Mouse (Mus musculus): Measurements from ENCODE around the gene Git2.
A peak's percentile ranks its signal among the peaks of the same experiment; 100 is the strongest.

The Git2 gene

GRCm38 (mm10) chr5:114766686-114767085, 8.6 kb downstream of the Git2 start:
- no peak for DNase-seq (ENCODE audit: low read depth in 2 of 2, low spot score in 2 of 2)

- DNase-seq (ENCODE audit: low read depth in 2 of 2, low spot score in 2 of 2), result peak in 1 of 2 experiments; percentile 20
Observed at GRCm38 (mm10) chr5:114764812-114765735, 10.2 kb downstream of the Git2 start.

GRCm38 (mm10) chr5:114761980-114762379, 13.3 kb downstream of the Git2 start:
- DNase-seq (ENCODE audit: low read depth in 2 of 2, low spot score in 2 of 2), result no peak

GRCm38 (mm10) chr5:114759536-114760090, 15.7 kb downstream of the Git2 start:
- DNase-seq (ENCODE audit: low read depth in 2 of 2, low spot score in 2 of 2), result no peak

- no peak for DNase-seq (ENCODE audit: low read depth in 2 of 2, low spot score in 2 of 2)
Observed at GRCm38 (mm10) chr5:114753384-114753783, 21.9 kb downstream of the Git2 start.

- no peak for DNase-seq (ENCODE audit: low read depth in 2 of 2, low spot score in 2 of 2)
Observed at GRCm38 (mm10) chr5:114752397-114752796, 22.9 kb downstream of the Git2 start.

GRCm38 (mm10) chr5:114750325-114750724, 25.0 kb downstream of the Git2 start:
- DNase-seq (ENCODE audit: low read depth in 2 of 2, low spot score in 2 of 2), result no peak

- no peak for DNase-seq (ENCODE audit: low read depth in 2 of 2, low spot score in 2 of 2)
Observed at GRCm38 (mm10) chr5:114747521-114747920, 27.8 kb downstream of the Git2 start.

GRCm38 (mm10) chr5:114746886-114747285, 28.4 kb downstream of the Git2 start:
- no peak for DNase-seq (ENCODE audit: low read depth in 2 of 2, low spot score in 2 of 2)

GRCm38 (mm10) chr5:114745581-114745980, 29.7 kb downstream of the Git2 start:
- DNase-seq (ENCODE audit: low read depth in 2 of 2, low spot score in 2 of 2), result no peak

- no peak for DNase-seq (ENCODE audit: low read depth in 2 of 2, low spot score in 2 of 2)
Observed at GRCm38 (mm10) chr5:114743697-114744090, 31.6 kb downstream of the Git2 start.

GRCm38 (mm10) chr5:114742998-114743696, 32.2 kb downstream of the Git2 start:
- no peak for DNase-seq (ENCODE audit: low read depth in 2 of 2, low spot score in 2 of 2)

- no peak for DNase-seq (ENCODE audit: low read depth in 2 of 2, low spot score in 2 of 2)
Observed at GRCm38 (mm10) chr5:114742572-114742971, 32.7 kb downstream of the Git2 start.

- DNase-seq (ENCODE audit: low read depth in 2 of 2, low spot score in 2 of 2), result no peak
Observed at GRCm38 (mm10) chr5:114740595-114740994, 34.7 kb downstream of the Git2 start.

- no peak for DNase-seq (ENCODE audit: low read depth in 2 of 2, low spot score in 2 of 2)
Observed at GRCm38 (mm10) chr5:114738707-114739241, 36.5 kb downstream of the Git2 start.

GRCm38 (mm10) chr5:114737090-114737887, 38.0 kb downstream of the Git2 start:
- no peak for DNase-seq (ENCODE audit: low read depth in 2 of 2, low spot score in 2 of 2)

- no peak for DNase-seq (ENCODE audit: low read depth in 2 of 2, low spot score in 2 of 2)
Observed at GRCm38 (mm10) chr5:114733606-114734005, 41.7 kb downstream of the Git2 start.

- no peak for DNase-seq (ENCODE audit: low read depth in 2 of 2, low spot score in 2 of 2)
Observed at GRCm38 (mm10) chr5:114731969-114732368, 43.3 kb downstream of the Git2 start.

- no peak for DNase-seq (ENCODE audit: low read depth in 2 of 2, low spot score in 2 of 2)
Observed at GRCm38 (mm10) chr5:114731498-114731897, 43.8 kb downstream of the Git2 start.

- DNase-seq (ENCODE audit: low read depth in 2 of 2, low spot score in 2 of 2), result no peak
Observed at GRCm38 (mm10) chr5:114730129-114730528, 45.2 kb downstream of the Git2 start.

- no peak for DNase-seq (ENCODE audit: low read depth in 2 of 2, low spot score in 2 of 2)
Observed at GRCm38 (mm10) chr5:114728160-114728559, 47.2 kb downstream of the Git2 start.
